Mouse (Mus musculus): ENCODE measurements at regions not wholly inside any gene's neighbourhood (a gene's known extent, or its start where the extent isn't known, plus 50 kb on each side); places are given as distances from the start of the nearest gene placed in this dataset.

DNA sequence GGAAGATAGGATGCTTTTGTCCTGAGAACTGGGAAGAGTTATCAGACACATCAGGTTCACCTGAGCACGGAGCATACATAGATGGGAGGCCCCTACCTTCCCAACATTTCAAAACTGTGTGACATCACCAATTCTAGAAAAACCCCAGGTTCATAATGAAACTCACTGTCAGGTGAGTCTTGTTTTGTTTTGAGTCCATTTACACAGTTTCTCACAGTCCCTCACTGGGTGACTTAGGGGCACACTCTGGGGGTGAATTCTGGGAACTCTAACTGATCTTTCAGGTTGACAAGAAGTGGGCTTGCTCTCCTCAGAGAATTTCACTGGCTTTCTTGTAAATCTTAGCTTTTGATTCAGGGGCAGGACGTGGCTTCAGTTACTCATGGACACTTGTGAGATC is 243.7 kb upstream of the Satb1 start:
- no peaks in the 10 kb centered on the region; the same call in 1 of the 2 replicates for H3K4me1 ChIP-seq (ENCODE audit: control insufficient read depth, insufficient read depth, insufficient read length)
- TF ChIP-seq CTCF (IDR thresholded peaks at IDR 0.05; ENCODE audit: extremely low read depth, insufficient read depth, insufficient read length, insufficient replicate concordance) (no peak), POLR2A (IDR thresholded peaks at IDR 0.05; ENCODE audit: low read depth, low read length) (no peak)

DNA sequence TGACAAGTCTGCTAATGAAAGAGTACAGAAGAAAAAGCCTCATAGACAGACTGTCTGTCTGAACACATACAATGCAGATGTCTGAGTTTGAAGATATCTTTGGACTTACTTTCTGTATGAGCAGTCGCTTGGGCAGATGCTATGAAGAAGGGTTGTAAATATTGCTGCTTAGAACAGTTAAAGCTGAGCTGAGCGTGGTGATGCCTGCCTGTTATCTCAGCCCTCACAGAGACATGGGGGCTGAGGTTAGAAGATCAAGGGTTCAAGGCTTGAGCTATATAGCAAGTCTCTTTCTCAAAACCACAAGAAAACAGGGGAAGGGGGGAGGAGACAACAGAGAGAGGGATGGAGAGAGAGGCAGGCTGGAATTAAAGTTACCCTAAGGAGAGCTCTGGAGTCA is 234.6 kb upstream of the Satb1 start:
- TF ChIP-seq CTCF (IDR thresholded peaks at IDR 0.05; ENCODE audit: extremely low read depth, insufficient read depth, insufficient read length, insufficient replicate concordance) = no peak
- no peak for TF ChIP-seq POLR2A (IDR thresholded peaks at IDR 0.05; ENCODE audit: low read depth, low read length)
- WGBS = 70% methylated on average over 2 of the region's 2 CpGs
- no peak for DNase-seq (ENCODE audit: low read depth in 1 of 2, low spot score in 2 of 2)
- no peaks in the 10 kb centered on the region for H3K36me3 ChIP-seq (ENCODE audit: control insufficient read depth, insufficient read depth, low read length)
- H3K4me1 ChIP-seq (ENCODE audit: control insufficient read depth, insufficient read depth, insufficient read length) = peaks cover under 1% of the 10 kb centered on the region; the same call in 1 of the 2 replicates
- H3K27me3 ChIP-seq (ENCODE audit: control insufficient read depth, insufficient read depth, low read length) = no peaks in the 10 kb centered on the region
- no peak overlapping the region for H3K27ac ChIP-seq (ENCODE audit: insufficient read depth, low read length)
- no peak overlapping the region for H3K4me3 ChIP-seq (ENCODE audit: extremely low read depth, insufficient read depth, insufficient read length)

More for the DNA sequence above, 243.7 kb upstream of the Satb1 start:
- DNase-seq (ENCODE audit: low read depth in 1 of 2, low spot score in 2 of 2) = no peak
- H3K36me3 ChIP-seq (ENCODE audit: control insufficient read depth, insufficient read depth, low read length) = no peaks in the 10 kb centered on the region
- H3K4me3 ChIP-seq (ENCODE audit: extremely low read depth, insufficient read depth, insufficient read length) = no peak overlapping the region
- H3K27ac ChIP-seq (ENCODE audit: insufficient read depth, low read length) = no peak overlapping the region
- H3K27me3 ChIP-seq (ENCODE audit: control insufficient read depth, insufficient read depth, low read length) = no peaks in the 10 kb centered on the region
- WGBS = 80% methylated on average over 2 of the region's 2 CpGs

DNA sequence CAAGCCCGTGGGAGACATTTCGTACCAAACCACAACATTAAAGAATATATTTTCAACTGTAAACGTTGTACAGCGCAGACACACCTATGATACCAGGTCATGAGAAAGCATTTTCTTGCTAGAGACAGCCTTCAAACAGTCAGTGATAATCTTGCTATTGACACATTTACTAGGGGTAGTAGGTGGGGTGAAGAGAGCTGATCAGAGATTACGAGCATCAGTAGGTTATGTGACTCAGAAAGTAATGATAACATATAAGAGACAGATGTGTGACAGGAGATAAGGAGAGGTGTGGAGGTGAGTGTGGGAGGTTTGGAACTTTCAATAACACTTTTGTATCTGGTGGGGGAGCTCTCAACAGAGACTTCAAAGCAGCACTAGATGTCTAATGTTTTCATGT is 231.5 kb upstream of the Satb1 start:
- no peak overlapping the region for H3K4me3 ChIP-seq (ENCODE audit: extremely low read depth, insufficient read depth, insufficient read length)
- H3K36me3 ChIP-seq (ENCODE audit: control insufficient read depth, insufficient read depth, low read length) = no peaks in the 10 kb centered on the region
- 72% methylated on average over 5 of the region's 5 CpGs for WGBS
- H3K4me1 ChIP-seq (ENCODE audit: control insufficient read depth, insufficient read depth, insufficient read length) = peaks cover 7% of the 10 kb centered on the region
- TF ChIP-seq POLR2A (IDR thresholded peaks at IDR 0.05; ENCODE audit: low read depth, low read length) (no peak), CTCF (IDR thresholded peaks at IDR 0.05; ENCODE audit: extremely low read depth, insufficient read depth, insufficient read length, insufficient replicate concordance) (no peak)
- H3K27me3 ChIP-seq (ENCODE audit: control insufficient read depth, insufficient read depth, low read length) = no peaks in the 10 kb centered on the region
- DNase-seq (ENCODE audit: low read depth in 1 of 2, low spot score in 2 of 2) = no peak
- H3K27ac ChIP-seq (ENCODE audit: insufficient read depth, low read length) = no peak overlapping the region

DNA sequence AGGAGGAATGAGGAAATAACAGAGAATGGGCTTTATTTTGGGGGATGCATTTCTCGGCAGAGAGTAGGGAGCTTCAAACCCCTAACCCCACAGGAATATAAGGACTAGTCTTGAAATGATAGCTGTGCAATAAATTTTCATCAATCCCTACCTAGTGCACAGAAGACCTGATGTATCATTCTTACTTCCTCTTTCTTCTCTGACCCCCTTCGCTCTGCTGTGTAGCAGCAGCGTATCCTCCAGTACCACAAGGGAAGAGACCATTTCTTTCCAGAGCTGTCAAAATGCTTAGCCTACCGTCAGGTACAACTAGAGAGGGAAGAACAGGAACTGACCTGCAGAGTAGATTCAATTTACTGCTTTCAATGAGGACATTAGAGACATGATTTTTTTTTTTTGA is 230.0 kb upstream of the Satb1 start:
- WGBS = 28% methylated on average over 4 of the region's 4 CpGs
- H3K27me3 ChIP-seq (ENCODE audit: control insufficient read depth, insufficient read depth, low read length) = no peaks in the 10 kb centered on the region
- DNase-seq (ENCODE audit: low read depth in 1 of 2, low spot score in 2 of 2) = peak in 1 of 2 experiments; percentile 21
- H3K4me1 ChIP-seq (ENCODE audit: control insufficient read depth, insufficient read depth, insufficient read length) = peaks cover 7% of the 10 kb centered on the region
- no peak for TF ChIP-seq POLR2A (IDR thresholded peaks at IDR 0.05; ENCODE audit: low read depth, low read length)
- no peak for TF ChIP-seq CTCF (IDR thresholded peaks at IDR 0.05; ENCODE audit: extremely low read depth, insufficient read depth, insufficient read length, insufficient replicate concordance)
- no peak overlapping the region for H3K27ac ChIP-seq (ENCODE audit: insufficient read depth, low read length)
- H3K4me3 ChIP-seq (ENCODE audit: extremely low read depth, insufficient read depth, insufficient read length) = no peak overlapping the region
- no peaks in the 10 kb centered on the region for H3K36me3 ChIP-seq (ENCODE audit: control insufficient read depth, insufficient read depth, low read length)

- TF ChIP-seq CTCF (IDR thresholded peaks at IDR 0.05; ENCODE audit: extremely low read depth, insufficient read depth, insufficient read length, insufficient replicate concordance) = no peak
- H3K27me3 ChIP-seq (ENCODE audit: control insufficient read depth, insufficient read depth, low read length) = no peaks in the 10 kb centered on the region
- DNase-seq (ENCODE audit: low read depth in 1 of 2, low spot score in 2 of 2) = peak in 1 of 2 experiments; percentile 7
- H3K4me3 ChIP-seq (ENCODE audit: extremely low read depth, insufficient read depth, insufficient read length) = peak overlapping the region; percentile 35; the same call in 1 of the 2 replicates
- H3K36me3 ChIP-seq (ENCODE audit: control insufficient read depth, insufficient read depth, low read length) = no peaks in the 10 kb centered on the region
- peaks cover 7% of the 10 kb centered on the region for H3K4me1 ChIP-seq (ENCODE audit: control insufficient read depth, insufficient read depth, insufficient read length)
- 36% methylated on average over 11 of the region's 11 CpGs for WGBS
- peak overlapping the region; percentile 66 for H3K27ac ChIP-seq (ENCODE audit: insufficient read depth, low read length)
Measured at GRCm38 (mm10) chr17:52062096-52062665, 229.1 kb upstream of the Satb1 start.

GRCm38 (mm10) chr17:52036479-52036878 is 203.4 kb upstream of the Satb1 start:
- DNase-seq (ENCODE audit: low read depth in 1 of 2, low spot score in 2 of 2) = no peak

GRCm38 (mm10) chr17:52031079-52031478 is 198.0 kb upstream of the Satb1 start:
- no peaks in the 10 kb centered on the region for H3K36me3 ChIP-seq (ENCODE audit: control insufficient read depth, insufficient read depth, low read length)
- no peaks in the 10 kb centered on the region for H3K27me3 ChIP-seq (ENCODE audit: control insufficient read depth, insufficient read depth, low read length)
- no peak for TF ChIP-seq CTCF (IDR thresholded peaks at IDR 0.05; ENCODE audit: extremely low read depth, insufficient read depth, insufficient read length, insufficient replicate concordance)
- no peak for TF ChIP-seq POLR2A (IDR thresholded peaks at IDR 0.05; ENCODE audit: low read depth, low read length)
- H3K4me1 ChIP-seq (ENCODE audit: control insufficient read depth, insufficient read depth, insufficient read length) = no peaks in the 10 kb centered on the region; the same call in 1 of the 2 replicates
- DNase-seq (ENCODE audit: low read depth in 1 of 2, low spot score in 2 of 2) = no peak
- WGBS = 58% methylated on average over 8 of the region's 8 CpGs
- H3K4me3 ChIP-seq (ENCODE audit: extremely low read depth, insufficient read depth, insufficient read length) = peak overlapping the region; percentile 1; the same call in 1 of the 2 replicates
- no peak overlapping the region for H3K27ac ChIP-seq (ENCODE audit: insufficient read depth, low read length)

More at GRCm38 (mm10) chr17:52036479-52036878, 203.4 kb upstream of the Satb1 start:
- no peak for TF ChIP-seq POLR2A (IDR thresholded peaks at IDR 0.05; ENCODE audit: low read depth, low read length)
- TF ChIP-seq CTCF (IDR thresholded peaks at IDR 0.05; ENCODE audit: extremely low read depth, insufficient read depth, insufficient read length, insufficient replicate concordance) = no peak
- no peak overlapping the region for H3K27ac ChIP-seq (ENCODE audit: insufficient read depth, low read length)
- H3K27me3 ChIP-seq (ENCODE audit: control insufficient read depth, insufficient read depth, low read length) = no peaks in the 10 kb centered on the region
- no peaks in the 10 kb centered on the region for H3K36me3 ChIP-seq (ENCODE audit: control insufficient read depth, insufficient read depth, low read length)
- H3K4me1 ChIP-seq (ENCODE audit: control insufficient read depth, insufficient read depth, insufficient read length) = no peaks in the 10 kb centered on the region; the same call in 1 of the 2 replicates
- H3K4me3 ChIP-seq (ENCODE audit: extremely low read depth, insufficient read depth, insufficient read length) = no peak overlapping the region
- WGBS = 72% methylated on average over 4 of the region's 4 CpGs
